Comparison of ENCODE assay signal across 10 mouse cellular contexts in the genomic region with DNA sequence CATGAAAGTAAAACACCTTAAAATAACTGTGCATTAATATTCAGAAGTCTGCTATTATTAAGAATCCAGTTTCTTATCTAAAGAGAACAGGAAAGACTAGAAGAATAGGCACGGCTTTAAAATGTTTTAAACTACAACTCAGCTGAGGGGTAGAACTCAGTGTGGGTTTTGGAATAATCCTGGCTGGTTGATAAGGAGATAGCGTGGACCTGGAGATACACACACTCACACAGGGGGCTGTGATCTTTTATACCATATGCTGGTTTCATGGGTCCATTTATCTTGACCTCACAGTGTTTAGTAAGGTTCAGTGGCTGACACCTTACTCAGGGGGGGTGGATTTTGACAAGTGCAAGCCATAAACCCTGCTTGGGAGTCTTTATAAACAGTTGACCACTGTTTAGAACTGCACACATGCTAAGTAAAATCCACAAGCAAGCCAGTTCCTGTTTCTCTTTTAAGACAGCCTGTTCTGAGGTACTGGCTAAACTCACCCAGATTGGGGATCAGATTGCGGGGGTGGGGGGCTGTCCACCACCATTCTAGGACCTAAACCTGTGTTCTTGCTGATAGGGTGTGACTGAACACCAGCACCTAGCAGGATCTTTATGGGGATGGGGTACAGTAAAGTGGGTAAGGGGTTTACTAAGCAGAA. TPM values are rescaled to one million over a fixed set of nuclear protein-coding genes. Genes with fewer than 3 reads are reported as not detected.
A peak's percentile ranks its signal among the peaks of the same experiment; 100 is the strongest.
DNase-seq lines count a peak whose midpoint lies in the region; ATAC-seq and TF ChIP-seq lines count a peak whose summit lies in the region.
"Had no signal": no experiment of that assay in that cellular context is flagged by ENCODE, and none has a peak within 500 bp of the region (broad histone marks: within the 10 kb centered on the region; RNA-seq: fewer than 3 reads in every experiment).

No protein-coding gene starts in this region.

- peak overlapping the region; percentile 96 for H3K4me3 ChIP-seq in heart, embryonic 11.5 days (ENCODE audit: low read depth, low read length)
- peak overlapping the region; percentile 99 for H3K4me3 ChIP-seq in E14TG2a.4 (replicated peaks; ENCODE audit: low read length)
- peak overlapping the region; percentile 92 for H3K4me3 ChIP-seq in hindbrain, embryonic 10.5 days

- peaks cover 6% of the 10 kb centered on the region for H3K4me1 ChIP-seq in heart, embryonic 11.5 days (ENCODE audit: control insufficient read depth, insufficient read depth, low read length)
- H3K4me1 ChIP-seq in E14TG2a.4 (replicated peaks; ENCODE audit: low read depth, low read length): peaks cover 51% of the 10 kb centered on the region
- H3K4me1 ChIP-seq in hindbrain, embryonic 10.5 days (replicated peaks): peaks cover 29% of the 10 kb centered on the region

- H3K27ac ChIP-seq in heart, embryonic 11.5 days (ENCODE audit: low read depth, low read length): peak overlapping the region; percentile 80; the same call in 1 of the 2 replicates
- H3K27ac ChIP-seq in hindbrain, embryonic 10.5 days: peak overlapping the region; percentile 95

- no peaks in the 10 kb centered on the region for H3K9me3 ChIP-seq in heart, embryonic 11.5 days (replicated peaks; ENCODE audit: control insufficient read depth, low read length)
- H3K9me3 ChIP-seq in E14TG2a.4 (ENCODE audit: low read length): no peaks in the 10 kb centered on the region
- H3K9me3 ChIP-seq in hindbrain, embryonic 10.5 days: no peaks in the 10 kb centered on the region

- no peak for ATAC-seq in heart, embryonic 11.5 days (replicated peaks; ENCODE audit: insufficient number of reproducible peaks, low FRiP score, low TSS enrichment)
- ATAC-seq in megakaryocyte-erythroid progenitor cell, adult 5-6 weeks (replicated peaks; ENCODE audit: low FRiP score, low TSS enrichment, poor library complexity, severe bottlenecking): peak; percentile 41

- H3K9ac ChIP-seq in heart, embryonic 11.5 days (ENCODE audit: low read depth, low read length): peak overlapping the region; percentile 96

- peak overlapping the region; percentile 75 for H3K4me2 ChIP-seq in heart, embryonic 11.5 days

- no peak for DNase-seq in heart, postnatal 36 days
- DNase-seq in hindbrain, embryonic 10.5 days (ENCODE audit: low spot score): peak; percentile 5
- no peak for DNase-seq in urinary bladder, postnatal 14 days (ENCODE audit: low spot score)
- DNase-seq in cerebellum, postnatal 10 days: no peak
- DNase-seq in cerebellum, postnatal 4 days (ENCODE audit: low spot score in 2 of 2): no peak

- intact Hi-C loops in heart, postnatal 36 days (cut with DNase I): loop anchor here (2.0 to 10.0 kb wide), 4 partner anchors 67 to 645 kb away; a partner anchor contains a TSS

- TF ChIP-seq CTCF in E14TG2a.4 (conservative IDR thresholded peaks at IDR 0.05; ENCODE audit: low read length): no peak

- no peaks in the 10 kb centered on the region for H3K27me3 ChIP-seq in heart, embryonic 11.5 days (ENCODE audit: control insufficient read depth, insufficient read depth, low read length)
- no peaks in the 10 kb centered on the region for H3K27me3 ChIP-seq in E14TG2a.4 (ENCODE audit: insufficient read depth, low read length)
- H3K27me3 ChIP-seq in hindbrain, embryonic 10.5 days (ENCODE audit: insufficient read depth, poor library complexity, severe bottlenecking): no peaks in the 10 kb centered on the region
- H3K27me3 ChIP-seq: Patski had no signal

- 33% methylated on average over 3 of the region's 3 CpGs for WGBS in heart, embryonic 11.5 days (ENCODE audit: insufficient replicate concordance)
- WGBS in hindbrain, embryonic 10.5 days: 57% methylated on average over 3 of the region's 3 CpGs

- H3K36me3 ChIP-seq in heart, embryonic 11.5 days (ENCODE audit: control insufficient read depth, insufficient read depth, low read length): peaks cover 5% of the 10 kb centered on the region
- H3K36me3 ChIP-seq in E14TG2a.4 (ENCODE audit: insufficient read depth, low read length): peaks cover 30% of the 10 kb centered on the region
- H3K36me3 ChIP-seq in hindbrain, embryonic 10.5 days: peaks cover 33% of the 10 kb centered on the region

RNA-seq across cellular contexts. Expression of a gene that starts 1.0 kb away (rescaled TPM):
- 3.2 and 4.3 TPM in 2 replicates for polyA plus RNA-seq in heart, embryonic 11.5 days (2014; fragmentation: Nextera tagmentation; extraction: Ambion mirVana)
- 10 to 100 TPM; 20.3 to 20.5 TPM for total RNA-seq in heart, postnatal 36 days (2021)
- polyA plus RNA-seq in hindbrain, embryonic 10.5 days (2016; fragmentation: Nextera tagmentation; extraction: Ambion mirVana): 4.5 and 5.5 TPM in 2 replicates
- total RNA-seq in megakaryocyte-erythroid progenitor cell, adult 5-6 weeks (2014; fragmentation: Nextera tagmentation): 10.7 and 11.4 TPM in 2 replicates
- total RNA-seq in megakaryocyte-erythroid progenitor cell, adult 5-6 weeks (2017): 3.2 and 6.0 TPM in 2 replicates

RNA-seq across cellular contexts. Expression of a gene that starts 3.7 kb away (rescaled TPM):
- 15.4 and 17.5 TPM in 2 replicates for polyA plus RNA-seq in heart, embryonic 11.5 days (2014; fragmentation: Nextera tagmentation; extraction: Ambion mirVana)
- total RNA-seq in heart, postnatal 36 days (2021): 1 to 10 TPM; 9.1 to 9.6 TPM
- polyA plus RNA-seq in hindbrain, embryonic 10.5 days (2016; fragmentation: Nextera tagmentation; extraction: Ambion mirVana): 25.5 and 27.0 TPM in 2 replicates
- 16.5 and 17.0 TPM in 2 replicates for total RNA-seq in megakaryocyte-erythroid progenitor cell, adult 5-6 weeks (2014; fragmentation: Nextera tagmentation)
- 11.4 and 18.1 TPM in 2 replicates for total RNA-seq in megakaryocyte-erythroid progenitor cell, adult 5-6 weeks (2017)

RNA-seq across cellular contexts. Expression of a gene that starts 36.3 kb away (rescaled TPM):
- not detected in 2 replicates for polyA plus RNA-seq in heart, embryonic 11.5 days (2014; fragmentation: Nextera tagmentation; extraction: Ambion mirVana)
- total RNA-seq in heart, postnatal 36 days (2021): not detected
- not detected in 2 replicates for polyA plus RNA-seq in hindbrain, embryonic 10.5 days (2016; fragmentation: Nextera tagmentation; extraction: Ambion mirVana)
- not detected in 2 replicates for total RNA-seq in megakaryocyte-erythroid progenitor cell, adult 5-6 weeks (2014; fragmentation: Nextera tagmentation)
- total RNA-seq in megakaryocyte-erythroid progenitor cell, adult 5-6 weeks (2017): not detected in 2 replicates
- total RNA-seq: layer of hippocampus, postnatal 10 days had no signal
- polyA plus RNA-seq: Patski had no signal

RNA-seq across cellular contexts. Expression of a gene that starts 43.2 kb away (rescaled TPM):
- polyA plus RNA-seq in heart, embryonic 11.5 days (2014; fragmentation: Nextera tagmentation; extraction: Ambion mirVana): 0.80 and 1.0 TPM in 2 replicates
- total RNA-seq in heart, postnatal 36 days (2021): under 1 TPM in 1 of 2 experiments, not detected in 1; 0.19 TPM
- polyA plus RNA-seq in hindbrain, embryonic 10.5 days (2016; fragmentation: Nextera tagmentation; extraction: Ambion mirVana): not detected in 2 replicates
- 2.2 TPM in 1 of 2 replicates, not detected in the other for total RNA-seq in megakaryocyte-erythroid progenitor cell, adult 5-6 weeks (2014; fragmentation: Nextera tagmentation)
- total RNA-seq in megakaryocyte-erythroid progenitor cell, adult 5-6 weeks (2017): not detected in 2 replicates
- total RNA-seq: layer of hippocampus, postnatal 10 days had no signal
- polyA plus RNA-seq: Patski had no signal

RNA-seq across cellular contexts. Expression of a gene that starts 56.5 kb away (rescaled TPM):
- polyA plus RNA-seq in heart, embryonic 11.5 days (2014; fragmentation: Nextera tagmentation; extraction: Ambion mirVana): not detected in 2 replicates
- total RNA-seq in heart, postnatal 36 days (2021): not detected
- polyA plus RNA-seq in hindbrain, embryonic 10.5 days (2016; fragmentation: Nextera tagmentation; extraction: Ambion mirVana): not detected in 2 replicates
- total RNA-seq in megakaryocyte-erythroid progenitor cell, adult 5-6 weeks (2014; fragmentation: Nextera tagmentation): not detected in 2 replicates
- not detected in 2 replicates for total RNA-seq in megakaryocyte-erythroid progenitor cell, adult 5-6 weeks (2017)
- total RNA-seq: layer of hippocampus, postnatal 10 days had no signal
- polyA plus RNA-seq: Patski had no signal
